Mouse (Mus musculus) cortical plate, adult 2 months (tissue): ENCODE results near the gene Traf2. TPM values are rescaled to one million over a fixed set of nuclear protein-coding genes. Genes with fewer than 3 reads are reported as not detected.

Experiments
- H3K27ac ChIP-seq: fragments of 200-500 bp; 2 replicates; pipeline ENCODE4 v1.5.1; 2012; ENCODE audit warnings: low read length, control low read depth, inconsistent platforms; ENCODE audit not compliant: insufficient read depth
- H3K4me1 ChIP-seq: fragments of 200-500 bp; 2 replicates; pipeline ENCODE4 v1.6.1; 2011; ENCODE audit warnings: low read length; ENCODE audit not compliant: control insufficient read depth, insufficient read depth
- H3K4me3 ChIP-seq: fragments of 200-500 bp; 2 replicates; pipeline ENCODE4 v1.5.1; 2011; ENCODE audit warnings: mild to moderate bottlenecking, low read length, control low read depth; ENCODE audit not compliant: insufficient read depth
- CTCF ChIP-seq: fragments of 200-500 bp; IDR thresholded peaks from 2 replicates; pipeline ENCODE4 v1.5.1; 2011; ENCODE audit warnings: mild to moderate bottlenecking, control low read depth, low read length; ENCODE audit not compliant: insufficient read depth; ENCODE audit errors: extremely low read depth
- POLR2A ChIP-seq: fragments of 200-500 bp; IDR thresholded peaks from 2 replicates; pipeline ENCODE4 v1.6.1; 2011; ENCODE audit warnings: mild to moderate bottlenecking, low read length, control low read depth; ENCODE audit not compliant: insufficient read depth; ENCODE audit errors: extremely low read depth
- polyA plus RNA-seq: library from polyadenylated mRNA; depleted of rRNA; stranded (reverse); fragments of >200 nt; gene quantifications from 2 replicates; pipeline ENCODE4 v1.2.3, GENCODE M21; 2012

Gene Traf2
- polyA plus RNA-seq, 1 experiment, result 9.1 TPM

DNA sequence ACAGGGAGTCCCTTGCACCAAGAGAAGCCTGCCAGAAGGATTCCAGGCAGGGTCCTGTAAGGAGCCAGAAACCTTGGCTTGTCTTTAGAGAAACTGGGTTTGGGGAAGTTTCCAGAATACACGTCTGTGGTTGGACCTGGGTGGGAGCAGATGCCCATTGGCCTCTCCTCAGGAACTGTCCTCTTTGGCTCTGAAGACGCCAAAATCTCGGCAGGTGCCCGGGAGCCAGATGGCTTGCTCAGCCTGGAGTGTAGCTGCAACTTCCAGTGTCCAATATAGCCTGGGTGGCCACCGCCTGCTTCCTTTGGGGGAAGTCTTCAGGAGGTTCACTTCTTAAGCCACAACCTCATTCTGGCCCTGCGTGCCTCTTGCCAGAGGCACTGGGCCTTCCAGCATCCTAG, 35.2 kb upstream of the Traf2 start:
- peak overlapping the region; percentile 63; the same call in 1 of the 2 replicates for H3K4me3 ChIP-seq
- H3K4me1 ChIP-seq, result peaks cover 9% of the 10 kb centered on the region

DNA sequence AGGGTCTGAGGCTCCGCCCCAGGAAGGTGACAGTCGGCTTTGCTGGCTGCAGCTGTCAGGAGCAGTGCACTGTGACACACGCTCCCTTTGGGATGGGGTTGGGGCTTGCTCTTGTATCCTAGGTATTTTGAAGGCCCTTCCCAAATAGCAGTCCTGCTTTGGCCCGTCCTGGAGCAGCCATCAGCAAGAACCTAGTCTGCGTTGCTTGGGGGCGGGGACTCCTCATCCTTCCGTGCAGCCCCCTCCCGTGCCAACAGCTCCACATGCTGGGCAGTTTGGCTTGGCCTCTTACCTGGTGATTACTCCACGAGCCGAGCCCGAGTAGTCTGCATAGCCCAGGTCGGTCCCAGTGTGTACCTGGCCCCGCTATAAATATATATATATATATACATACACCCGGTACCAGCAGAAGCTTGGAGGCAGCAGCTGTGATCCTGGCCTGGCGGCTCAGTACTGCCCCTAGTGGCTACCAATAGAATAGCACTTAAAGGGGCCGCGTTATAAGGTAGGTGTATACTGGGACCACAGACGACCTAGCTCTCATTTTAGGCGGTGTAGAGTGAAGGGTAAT, 34.6 kb upstream of the Traf2 start, which contains the start of gene Ajm1:
Gene Ajm1 (minus strand): TSS at position 464 of the 571 bp plus-strand sequence.
- Histone ChIP-seq H3K4me3 (peak within 1 kb of the TSS; percentile 63), H3K27ac (peak within 1 kb of the TSS; percentile 93), H3K4me1 (peaks cover 9% of the 10 kb centered on the region)
- TF ChIP-seq POLR2A (no peak), CTCF (peak; percentile 84)

More for the DNA sequence above, 35.2 kb upstream of the Traf2 start:
- TF ChIP-seq POLR2A (no peak), CTCF (no peak)
- peak overlapping the region; percentile 57 for H3K27ac ChIP-seq

DNA sequence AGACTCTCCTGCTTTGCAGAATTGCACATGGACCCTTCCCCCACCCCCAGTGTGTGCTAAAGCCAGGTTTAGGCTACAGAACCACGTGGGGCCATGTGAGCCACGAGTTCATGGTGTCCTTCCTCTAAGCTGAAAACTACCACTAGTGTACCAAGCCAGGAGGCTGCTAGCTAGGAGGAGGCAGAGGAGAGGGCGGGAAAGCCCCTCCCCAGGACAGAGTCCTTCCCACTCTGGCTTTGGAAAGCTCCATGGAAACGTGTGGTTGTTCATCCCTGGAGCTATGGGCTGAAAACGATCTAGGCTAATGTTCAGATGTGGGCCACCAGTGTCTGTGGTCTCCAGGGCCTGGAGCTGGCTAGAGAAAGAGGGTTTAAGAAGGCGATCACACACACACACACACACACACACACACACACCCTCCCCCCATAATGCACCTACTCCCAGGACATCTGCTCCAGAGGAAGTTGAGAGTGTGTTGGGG, 33.9 kb upstream of the Traf2 start:
- Histone ChIP-seq H3K4me3 (peak overlapping the region; percentile 63), H3K4me1 (peaks cover 11% of the 10 kb centered on the region), H3K27ac (peak overlapping the region; percentile 67)
- TF ChIP-seq POLR2A, result no peak; the same call in 1 of the 2 replicates
- TF ChIP-seq CTCF, result no peak

DNA sequence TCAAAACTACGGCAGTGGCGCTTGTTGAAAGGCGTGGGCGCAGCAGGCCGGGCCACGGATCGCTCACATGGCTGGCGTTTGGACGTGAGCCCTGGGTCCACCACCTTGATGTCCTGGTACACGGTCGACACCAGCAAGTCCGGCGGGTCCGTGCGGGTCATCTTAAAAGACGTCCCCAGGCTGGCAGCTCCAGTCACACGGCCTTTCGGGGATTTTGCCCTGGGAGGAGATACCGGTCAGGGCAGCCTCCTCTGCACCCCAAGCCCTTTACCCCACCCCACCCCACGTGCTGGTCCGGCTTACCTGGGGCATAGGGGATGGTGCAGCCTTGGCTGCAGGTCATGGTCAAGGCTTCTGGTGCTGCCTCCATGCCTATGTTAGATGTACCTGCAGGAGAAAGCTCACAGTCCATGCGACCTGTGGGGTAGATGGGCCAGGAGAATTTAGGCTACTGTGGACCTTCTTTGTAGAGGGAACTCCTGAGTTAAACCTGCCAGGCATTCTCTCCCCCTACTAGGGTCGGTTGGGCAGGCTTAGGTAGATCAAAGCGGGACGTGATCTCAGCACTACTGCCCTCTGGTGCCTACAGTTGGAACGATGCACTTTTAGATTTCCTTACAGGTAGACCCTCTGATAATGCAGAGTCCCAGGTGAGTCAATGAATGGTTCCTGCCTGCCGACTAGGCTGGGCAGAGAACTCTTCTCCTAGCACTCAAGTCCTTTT, 33.2 kb upstream of the Traf2 start:
- Histone ChIP-seq H3K4me3 (peak overlapping the region; percentile 63; the same call in 1 of the 2 replicates), H3K4me1 (peaks cover 13% of the 10 kb centered on the region), H3K27ac (no peak overlapping the region; the same call in 1 of the 2 replicates)
- TF ChIP-seq POLR2A (no peak), CTCF (peak; percentile 64)

- H3K27ac ChIP-seq, result no peak overlapping the region
- no peak overlapping the region; the same call in 1 of the 2 replicates for H3K4me3 ChIP-seq
- H3K4me1 ChIP-seq, result peaks cover 13% of the 10 kb centered on the region
- TF ChIP-seq POLR2A, result no peak
- TF ChIP-seq CTCF, result no peak
Measured at GRCm38 (mm10) chr2:25578796-25579736, 32.3 kb upstream of the Traf2 start.

DNA sequence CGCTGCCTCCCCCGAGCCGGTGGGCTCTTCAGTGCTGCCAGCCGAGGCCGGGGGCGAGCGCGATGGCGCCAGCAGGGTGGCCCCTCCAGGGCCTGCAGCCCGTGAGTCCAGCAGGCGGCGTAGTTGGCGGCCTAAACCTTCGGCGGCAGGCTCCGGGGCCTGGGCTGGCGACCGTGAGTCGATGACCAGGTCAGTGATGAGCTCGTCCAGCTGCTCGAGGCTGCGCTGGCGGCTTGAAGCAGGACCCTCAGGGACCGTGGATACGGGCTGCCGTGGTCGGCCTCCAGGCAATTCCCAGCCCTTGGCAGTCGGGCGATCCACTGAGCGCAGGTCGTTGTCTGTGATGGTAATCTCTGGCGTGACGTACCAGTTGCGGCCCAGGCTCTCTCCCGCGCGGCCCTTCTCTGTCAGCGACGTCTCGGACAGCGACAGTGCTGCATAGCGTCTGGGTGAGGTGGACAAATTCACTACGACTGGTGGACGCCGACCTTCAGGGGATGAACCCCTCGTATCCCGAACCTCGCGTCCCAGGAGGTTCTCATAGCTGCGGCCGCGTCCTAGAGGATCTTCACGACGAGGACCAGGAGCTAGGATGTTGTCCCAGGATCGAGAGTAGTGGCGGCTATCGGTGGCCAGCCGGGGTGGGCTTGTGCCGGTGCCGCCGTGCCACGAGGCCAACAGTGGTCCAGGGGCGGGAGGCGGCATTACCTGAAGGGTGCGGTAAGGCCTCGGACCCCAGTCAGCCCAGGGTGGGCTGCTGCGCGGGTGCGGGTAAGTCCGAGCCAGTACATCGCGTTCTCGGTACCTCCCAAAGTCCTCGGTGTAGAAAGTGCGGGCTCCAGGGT, 31.4 kb upstream of the Traf2 start:
- Histone ChIP-seq H3K27ac (peak overlapping the region; percentile 76), H3K4me1 (peaks cover 15% of the 10 kb centered on the region), H3K4me3 (no peak overlapping the region)
- TF ChIP-seq CTCF, result no peak
- TF ChIP-seq POLR2A, result no peak

- TF ChIP-seq CTCF, result no peak
- TF ChIP-seq POLR2A, result no peak
- no peak overlapping the region for H3K4me3 ChIP-seq
- peak overlapping the region; percentile 76 for H3K27ac ChIP-seq
- peaks cover 10% of the 10 kb centered on the region for H3K4me1 ChIP-seq
Measured at GRCm38 (mm10) chr2:25576965-25577891, 30.5 kb upstream of the Traf2 start.
